Mouse (Mus musculus) brain, embryonic 14.5 days (tissue): ENCODE data around the gene Ttc41.

ENCODE experiments used
- CTCF ChIP-seq: fragments of 200-500 bp; IDR thresholded peaks from 2 replicates; pipeline ENCODE4 v1.5.1; 2012; ENCODE audit warnings: inconsistent platforms, mild to moderate bottlenecking, moderate library complexity, borderline replicate concordance; ENCODE audit not compliant: insufficient read depth, insufficient read length; ENCODE audit errors: extremely low read depth
- POLR2A ChIP-seq: fragments of 200-500 bp; IDR thresholded peaks from 2 replicates; pipeline ENCODE4 v1.6.1; 2012; ENCODE audit warnings: mild to moderate bottlenecking, inconsistent platforms, borderline replicate concordance; ENCODE audit not compliant: poor library complexity, insufficient read depth, insufficient read length, severe bottlenecking; ENCODE audit errors: extremely low read depth

DNA sequence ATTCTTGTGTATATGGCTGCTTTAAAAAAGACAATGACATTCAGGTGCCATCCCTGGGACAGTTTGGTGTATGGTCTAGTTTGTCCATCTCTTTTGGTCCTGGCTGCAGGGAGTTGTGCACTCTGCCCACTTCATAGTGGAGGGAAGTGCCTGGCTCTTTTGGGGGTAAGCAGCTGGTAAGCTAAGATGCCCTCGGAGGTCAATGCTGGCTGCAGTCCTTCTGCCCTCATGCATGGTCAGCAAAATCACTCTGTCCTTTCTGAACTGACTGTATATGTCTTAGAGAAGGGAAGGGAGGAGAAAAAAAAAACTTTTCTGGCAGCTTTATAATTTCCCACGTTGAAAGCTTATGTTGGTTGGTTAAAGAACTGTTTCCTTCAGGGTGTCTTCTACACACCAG lies 79.8 kb downstream of the Ttc41 start:
- TF ChIP-seq POLR2A (no peak), CTCF (no peak)
